27 mouse cellular contexts compared by ENCODE assay signal in the genomic region with DNA sequence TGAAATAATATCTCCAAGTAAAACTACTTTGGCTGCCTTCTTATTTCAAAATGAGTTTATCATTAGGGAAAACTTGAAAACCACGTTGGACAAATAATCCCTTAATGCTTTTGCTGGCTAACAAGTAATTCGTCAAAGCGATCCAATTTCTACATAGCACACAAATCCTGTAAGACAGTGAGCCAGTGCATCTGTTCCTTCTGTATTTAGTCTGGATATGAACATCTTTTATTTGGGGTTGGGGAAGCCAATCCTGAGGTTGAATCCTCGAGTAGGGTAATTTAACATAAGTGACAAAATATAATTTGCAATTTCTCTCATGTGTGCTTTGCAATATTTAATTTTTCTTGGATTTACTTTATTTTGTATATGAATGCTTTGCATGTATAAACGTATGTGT.
DNase-seq lines count a peak whose midpoint lies in the region; ATAC-seq and TF ChIP-seq lines count a peak whose summit lies in the region.
"Had no signal": no experiment of that assay in that cellular context is flagged by ENCODE, and none has a peak within 500 bp of the region (broad histone marks: within the 10 kb centered on the region; RNA-seq: fewer than 3 reads in every experiment).

No protein-coding gene starts in this region.

- DNase-seq in limb, embryonic 14.5 days (ENCODE audit: low spot score): peak; percentile 15
- DNase-seq in limb, embryonic 10.5 days (ENCODE audit: low spot score): no peak
- no peak for DNase-seq in adrenal gland, postnatal 4 days (ENCODE audit: low spot score in 2 of 2)
- no peak for DNase-seq in thymus, postnatal 14 days
- DNase-seq: adrenal gland, adult 2 months; adrenal gland, postnatal 14 days; cerebellum, adult 18-20 months; cerebellum, adult 9-10 months; cerebellum, postnatal 14 days; gastrocnemius, adult 2 months; gastrocnemius, postnatal 14 days; heart, adult 11 months; heart, postnatal 10 days; heart, postnatal 36 days had no signal

- H3K36me3 ChIP-seq in forebrain, embryonic 15.5 days: no peaks in the 10 kb centered on the region
- no peaks in the 10 kb centered on the region for H3K36me3 ChIP-seq in forebrain, embryonic 12.5 days (replicated peaks)
- no peaks in the 10 kb centered on the region for H3K36me3 ChIP-seq in limb, embryonic 14.5 days (ENCODE audit: control insufficient read depth, insufficient read depth, low read length)
- H3K36me3 ChIP-seq in limb, embryonic 10.5 days: no peaks in the 10 kb centered on the region
- H3K36me3 ChIP-seq in stomach, embryonic 14.5 days (ENCODE audit: control insufficient read depth, insufficient read depth, low read length): no peaks in the 10 kb centered on the region
- H3K36me3 ChIP-seq in stomach, embryonic 16.5 days (ENCODE audit: control insufficient read depth, insufficient read depth, low read length): no peaks in the 10 kb centered on the region
- H3K36me3 ChIP-seq: embryonic facial prominence, embryonic 12.5 days; heart, embryonic 12.5 days; heart, embryonic 15.5 days; hindbrain, embryonic 10.5 days; hindbrain, embryonic 13.5 days; intestine, embryonic 15.5 days had no signal

- H3K4me2 ChIP-seq in forebrain, embryonic 15.5 days (replicated peaks): no peak overlapping the region
- no peak overlapping the region for H3K4me2 ChIP-seq in forebrain, embryonic 12.5 days
- H3K4me2 ChIP-seq in limb, embryonic 14.5 days (replicated peaks; ENCODE audit: low read depth, low read length, severe bottlenecking): no peak overlapping the region
- no peak overlapping the region for H3K4me2 ChIP-seq in stomach, embryonic 14.5 days (replicated peaks; ENCODE audit: low read depth, low read length)
- H3K4me2 ChIP-seq in stomach, embryonic 16.5 days (ENCODE audit: low read depth, low read length): no peak overlapping the region
- H3K4me2 ChIP-seq: embryonic facial prominence, embryonic 12.5 days; heart, embryonic 12.5 days; heart, embryonic 15.5 days; hindbrain, embryonic 13.5 days; intestine, embryonic 15.5 days had no signal

- ATAC-seq in forebrain, embryonic 15.5 days (replicated peaks): peak; percentile 58; the same call in 1 of the 2 replicates
- no peak for ATAC-seq in forebrain, embryonic 12.5 days (ENCODE audit: low FRiP score)
- no peak for ATAC-seq in limb, embryonic 14.5 days (ENCODE audit: low FRiP score, low read depth)
- peak; percentile 53; the same call in 1 of the 2 replicates for ATAC-seq in stomach, embryonic 14.5 days (ENCODE audit: insufficient number of reproducible peaks, insufficient read depth, low FRiP score, low read depth)
- peak; percentile 69 for ATAC-seq in stomach, embryonic 16.5 days (ENCODE audit: insufficient read depth, low FRiP score)
- ATAC-seq: CD4-positive, CD25-positive, alpha-beta regulatory T cell, adult 4 months; hindbrain, embryonic 16.5 days; intestine, embryonic 15.5 days had no signal

- no peak overlapping the region for H3K9ac ChIP-seq in forebrain, embryonic 15.5 days (replicated peaks)
- no peak overlapping the region for H3K9ac ChIP-seq in forebrain, embryonic 12.5 days
- no peak overlapping the region for H3K9ac ChIP-seq in limb, embryonic 14.5 days (ENCODE audit: low read depth, low read length, severe bottlenecking)
- no peak overlapping the region for H3K9ac ChIP-seq in stomach, embryonic 14.5 days (replicated peaks; ENCODE audit: low read depth, low read length)
- no peak overlapping the region for H3K9ac ChIP-seq in stomach, embryonic 16.5 days (ENCODE audit: low read length)
- H3K9ac ChIP-seq: embryonic facial prominence, embryonic 12.5 days; heart, embryonic 12.5 days; heart, embryonic 15.5 days; hindbrain, embryonic 13.5 days; intestine, embryonic 15.5 days had no signal

- no peak for TF ChIP-seq POLR2A in limb, embryonic 14.5 days (IDR thresholded peaks at IDR 0.05; ENCODE audit: borderline replicate concordance, extremely low read depth, insufficient read depth, insufficient read length)

- 73% methylated on average over 5 of the region's 5 CpGs for WGBS in forebrain, embryonic 15.5 days
- 85% methylated on average over 5 of the region's 5 CpGs for WGBS in forebrain, embryonic 12.5 days
- 76% methylated on average over 5 of the region's 5 CpGs for WGBS in limb, embryonic 14.5 days
- 79% methylated on average over 5 of the region's 5 CpGs for WGBS in limb, embryonic 10.5 days
- WGBS in stomach, embryonic 14.5 days: 28% methylated on average over 5 of the region's 5 CpGs
- 43% methylated on average over 5 of the region's 5 CpGs for WGBS in stomach, embryonic 16.5 days

- H3K9me3 ChIP-seq in forebrain, embryonic 15.5 days: no peaks in the 10 kb centered on the region
- no peaks in the 10 kb centered on the region for H3K9me3 ChIP-seq in forebrain, embryonic 12.5 days
- no peaks in the 10 kb centered on the region for H3K9me3 ChIP-seq in limb, embryonic 14.5 days (ENCODE audit: control insufficient read depth, low read length)
- H3K9me3 ChIP-seq in limb, embryonic 10.5 days (replicated peaks): no peaks in the 10 kb centered on the region
- no peaks in the 10 kb centered on the region for H3K9me3 ChIP-seq in stomach, embryonic 14.5 days (ENCODE audit: control insufficient read depth, low read depth, low read length)
- no peaks in the 10 kb centered on the region for H3K9me3 ChIP-seq in stomach, embryonic 16.5 days (replicated peaks; ENCODE audit: control insufficient read depth, low read length)
- H3K9me3 ChIP-seq: embryonic facial prominence, embryonic 12.5 days; heart, embryonic 12.5 days; heart, embryonic 15.5 days; hindbrain, embryonic 10.5 days; hindbrain, embryonic 13.5 days; intestine, embryonic 15.5 days had no signal

- no peak overlapping the region for H3K4me3 ChIP-seq in forebrain, embryonic 15.5 days
- no peak overlapping the region for H3K4me3 ChIP-seq in forebrain, embryonic 12.5 days (replicated peaks)
- H3K4me3 ChIP-seq in limb, embryonic 14.5 days (replicated peaks; ENCODE audit: low read length): no peak overlapping the region
- no peak overlapping the region for H3K4me3 ChIP-seq in limb, embryonic 10.5 days
- no peak overlapping the region for H3K4me3 ChIP-seq in stomach, embryonic 14.5 days (ENCODE audit: low read depth, low read length)
- no peak overlapping the region for H3K4me3 ChIP-seq in stomach, embryonic 16.5 days (replicated peaks; ENCODE audit: low read length)
- H3K4me3 ChIP-seq: embryonic facial prominence, embryonic 12.5 days; erythroblast, embryonic 14.5 days; gastrocnemius, adult 2 months; heart, embryonic 12.5 days; heart, embryonic 15.5 days; hindbrain, embryonic 10.5 days; hindbrain, embryonic 13.5 days; intestine, embryonic 15.5 days had no signal

- H3K27me3 ChIP-seq in forebrain, embryonic 15.5 days: no peaks in the 10 kb centered on the region
- H3K27me3 ChIP-seq in forebrain, embryonic 12.5 days: no peaks in the 10 kb centered on the region
- no peaks in the 10 kb centered on the region for H3K27me3 ChIP-seq in limb, embryonic 14.5 days (ENCODE audit: control insufficient read depth, insufficient read depth, low read length)
- no peaks in the 10 kb centered on the region for H3K27me3 ChIP-seq in limb, embryonic 10.5 days (ENCODE audit: low read depth, poor library complexity, severe bottlenecking)
- H3K27me3 ChIP-seq in stomach, embryonic 14.5 days (ENCODE audit: control insufficient read depth, insufficient read depth, low read length): no peaks in the 10 kb centered on the region
- no peaks in the 10 kb centered on the region for H3K27me3 ChIP-seq in stomach, embryonic 16.5 days (ENCODE audit: control insufficient read depth, insufficient read depth, low read length)
- H3K27me3 ChIP-seq: embryonic facial prominence, embryonic 12.5 days; heart, embryonic 12.5 days; heart, embryonic 15.5 days; hindbrain, embryonic 13.5 days; intestine, embryonic 15.5 days had no signal

- no peaks in the 10 kb centered on the region for H3K4me1 ChIP-seq in forebrain, embryonic 15.5 days
- H3K4me1 ChIP-seq in forebrain, embryonic 12.5 days: no peaks in the 10 kb centered on the region
- H3K4me1 ChIP-seq in limb, embryonic 14.5 days (ENCODE audit: control insufficient read depth, insufficient read depth, low read length): no peaks in the 10 kb centered on the region
- no peaks in the 10 kb centered on the region for H3K4me1 ChIP-seq in limb, embryonic 10.5 days
- H3K4me1 ChIP-seq in stomach, embryonic 14.5 days (ENCODE audit: control insufficient read depth, insufficient read depth, low read length): no peaks in the 10 kb centered on the region
- H3K4me1 ChIP-seq in stomach, embryonic 16.5 days (ENCODE audit: control insufficient read depth, insufficient read depth, low read length): no peaks in the 10 kb centered on the region; the same call in 1 of the 2 replicates
- H3K4me1 ChIP-seq: embryonic facial prominence, embryonic 12.5 days; heart, embryonic 12.5 days; heart, embryonic 15.5 days; hindbrain, embryonic 10.5 days; hindbrain, embryonic 13.5 days; intestine, embryonic 15.5 days had no signal

- H3K27ac ChIP-seq in forebrain, embryonic 15.5 days (replicated peaks): no peak overlapping the region
- no peak overlapping the region for H3K27ac ChIP-seq in forebrain, embryonic 12.5 days
- no peak overlapping the region for H3K27ac ChIP-seq in limb, embryonic 14.5 days (replicated peaks; ENCODE audit: low read depth, low read length)
- H3K27ac ChIP-seq in limb, embryonic 10.5 days: no peak overlapping the region
- no peak overlapping the region for H3K27ac ChIP-seq in stomach, embryonic 14.5 days (ENCODE audit: low read length)
- H3K27ac ChIP-seq in stomach, embryonic 16.5 days (ENCODE audit: low read length): no peak overlapping the region
- H3K27ac ChIP-seq: embryonic facial prominence, embryonic 12.5 days; gastrocnemius, adult 2 months; heart, embryonic 15.5 days; hindbrain, embryonic 10.5 days; hindbrain, embryonic 13.5 days; intestine, embryonic 15.5 days had no signal

Comparison
In these comparisons a context has a peak if more than half of its experiments do, and no peak if none do; other contexts are left out.
1. ATAC-seq: peak in forebrain, embryonic 15.5 days (single experiment), stomach, embryonic 14.5 days (single experiment) and stomach, embryonic 16.5 days (single experiment); none in forebrain, embryonic 12.5 days (single experiment) and limb, embryonic 14.5 days (single experiment).